Mouse (Mus musculus): Measurements from ENCODE around the gene Itpkb. TPM values are rescaled to one million over a fixed set of nuclear protein-coding genes. Genes with fewer than 3 reads are reported as not detected.

Gene Itpkb
- total and polyA plus RNA-seq, 3 experiments = 4.2 to 14.4 (median 10.6) TPM

DNA sequence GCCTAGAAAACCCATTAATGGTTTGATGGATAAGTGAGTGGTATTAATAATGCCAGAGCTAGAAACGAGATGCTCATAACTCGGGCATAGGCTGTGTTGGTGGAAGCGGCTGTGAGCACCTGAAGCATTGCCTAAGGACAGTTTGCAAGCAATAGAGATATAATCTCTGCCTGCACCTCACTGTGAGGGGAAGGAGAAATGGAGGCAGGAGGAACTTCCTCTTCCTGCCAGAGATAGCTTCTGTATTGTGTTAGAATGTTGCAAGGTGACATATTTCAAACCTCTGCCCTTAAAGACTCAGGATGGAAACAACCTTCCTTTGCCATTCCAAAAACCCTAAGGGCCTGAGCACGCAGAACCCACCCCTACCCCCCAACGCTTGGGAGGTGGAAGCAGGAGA is 11.9 kb upstream of the Itpkb start:
- Histone ChIP-seq H3K4me1 (ENCODE audit: control insufficient read depth in 1 of 2, insufficient read depth in 2 of 2) (peaks cover 0 to 26% of the 10 kb centered on the region in 2 experiments; a peak in 2 of 4 replicates), H3K9ac (ENCODE audit: insufficient read depth, low read depth) (no peak overlapping the region), H3K4me2 (ENCODE audit: insufficient read depth, low read depth, poor library complexity, severe bottlenecking) (no peak overlapping the region), H3K4me3 (replicated peaks in 1 of 3; ENCODE audit: low read depth in 2 of 3, low read length in 2 of 3, poor library complexity in 1 of 3) (no peak overlapping the region), H3K79me2 (replicated peaks; ENCODE audit: control insufficient read depth, extremely low read depth, insufficient read depth, poor library complexity, severe bottlenecking) (no peaks in the 10 kb centered on the region), H3K36me3 (replicated peaks in 1 of 2; ENCODE audit: control insufficient read depth in 1 of 2, insufficient read depth in 1 of 2, low read length in 1 of 2) (no peaks in the 10 kb centered on the region), H3K9me3 (replicated peaks; ENCODE audit: low read length) (no peaks in the 10 kb centered on the region), H3K27ac (ENCODE audit: insufficient read depth, low read depth) (no peak overlapping the region), H3K27me3 (replicated peaks) (no peaks in the 10 kb centered on the region)
- dilution Hi-C loops (cut with MboI; ENCODE audit: extremely low pct_ligation_motif_present, extremely low pct_unique_long_range_greater_than_20kb, low sequenced_read_pairs) (no loop called here), in situ Hi-C loops (cut with MboI; ENCODE audit: low pct_ligation_motif_present, low pct_unique_long_range_greater_than_20kb, low sequenced_read_pairs) (no loop called here)
- DNase-seq (ENCODE audit: extremely low read depth) = no peak
- TF ChIP-seq TCF12 (IDR thresholded peaks at IDR 0.05; ENCODE audit: low read depth, low read length) = no peak

DNA sequence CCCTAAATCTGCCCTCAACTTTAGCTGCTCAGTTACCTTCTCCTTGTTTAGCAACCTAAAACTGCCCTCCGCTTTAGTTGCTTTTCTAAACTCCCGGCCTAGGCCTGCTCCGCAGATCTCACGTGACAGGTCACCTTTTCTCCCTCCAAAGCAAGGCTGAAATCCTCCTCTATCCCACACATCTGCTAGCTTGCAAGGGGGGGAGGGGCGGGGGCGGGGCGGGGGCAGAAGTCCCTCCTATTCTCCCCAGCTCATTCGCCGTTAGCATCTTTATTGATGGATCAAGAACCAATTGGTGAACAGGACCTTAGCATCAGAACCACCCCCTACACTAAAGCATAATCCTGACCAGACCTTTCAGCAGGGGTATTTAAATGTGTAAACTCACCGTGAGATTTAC is 10.4 kb upstream of the Itpkb start:
- Histone ChIP-seq H3K27ac (ENCODE audit: insufficient read depth, low read depth) (no peak overlapping the region), H3K9ac (ENCODE audit: insufficient read depth, low read depth) (no peak overlapping the region), H3K4me3 (replicated peaks in 1 of 3; ENCODE audit: low read depth in 2 of 3, low read length in 2 of 3, poor library complexity in 1 of 3) (no peak overlapping the region), H3K27me3 (replicated peaks) (no peaks in the 10 kb centered on the region), H3K79me2 (replicated peaks; ENCODE audit: control insufficient read depth, extremely low read depth, insufficient read depth, poor library complexity, severe bottlenecking) (no peaks in the 10 kb centered on the region), H3K4me1 (ENCODE audit: control insufficient read depth in 1 of 2, insufficient read depth in 2 of 2) (peaks cover 0 to 11% of the 10 kb centered on the region in 2 experiments; a peak in 2 of 4 replicates), H3K4me2 (ENCODE audit: insufficient read depth, low read depth, poor library complexity, severe bottlenecking) (no peak overlapping the region), H3K9me3 (replicated peaks; ENCODE audit: low read length) (no peaks in the 10 kb centered on the region), H3K36me3 (replicated peaks in 1 of 2; ENCODE audit: control insufficient read depth in 1 of 2, insufficient read depth in 1 of 2, low read length in 1 of 2) (no peaks in the 10 kb centered on the region)
- dilution Hi-C loops (cut with MboI; ENCODE audit: extremely low pct_ligation_motif_present, extremely low pct_unique_long_range_greater_than_20kb, low sequenced_read_pairs) (no loop called here), in situ Hi-C loops (cut with MboI; ENCODE audit: low pct_ligation_motif_present, low pct_unique_long_range_greater_than_20kb, low sequenced_read_pairs) (no loop called here)
- TF ChIP-seq CTCF (conservative IDR thresholded peaks at IDR 0.05 in 1 of 2, IDR thresholded peaks at IDR 0.05 in 1 of 2; ENCODE audit: low read depth in 2 of 2, low read length in 2 of 2) = no peak
- TF ChIP-seq HCFC1 (IDR thresholded peaks at IDR 0.05; ENCODE audit: low read depth, low read length) = no peak
- no peak for TF ChIP-seq NELFE (IDR thresholded peaks at IDR 0.05; ENCODE audit: low read depth, low read length)
- TF ChIP-seq ZKSCAN1 (IDR thresholded peaks at IDR 0.05; ENCODE audit: borderline replicate concordance, low read depth, low read length) = no peak
- TF ChIP-seq JUND (conservative IDR thresholded peaks at IDR 0.05; ENCODE audit: low read depth, low read length) = no peak
- TF ChIP-seq ZC3H11A (IDR thresholded peaks at IDR 0.05; ENCODE audit: low read depth, low read length) = no peak
- DNase-seq (ENCODE audit: extremely low read depth) = no peak

DNA sequence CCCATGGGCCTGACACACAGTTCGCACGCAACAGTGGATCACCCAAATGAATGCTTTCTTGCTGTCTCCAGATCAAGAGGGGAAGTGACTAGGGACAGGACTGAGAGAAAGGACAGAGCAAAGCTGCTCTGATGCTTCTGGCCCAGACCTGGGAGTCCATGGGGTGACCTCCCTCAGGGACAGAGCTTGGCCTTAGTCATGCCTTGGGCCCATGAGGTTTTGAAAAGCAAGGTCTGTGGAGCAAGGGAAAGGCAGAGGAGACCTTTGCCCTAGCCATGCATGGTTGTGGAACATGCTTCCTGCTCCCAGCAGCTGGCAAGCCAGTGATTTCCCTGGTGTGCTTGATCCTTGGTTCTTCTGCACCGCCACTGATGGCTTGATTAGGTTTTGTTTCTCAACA is 7.4 kb upstream of the Itpkb start:
- H3K79me2 ChIP-seq (replicated peaks; ENCODE audit: control insufficient read depth, extremely low read depth, insufficient read depth, poor library complexity, severe bottlenecking) = no peaks in the 10 kb centered on the region
- peaks cover 0 to 9% of the 10 kb centered on the region in 2 experiments; a peak in 2 of 4 replicates for H3K4me1 ChIP-seq (ENCODE audit: control insufficient read depth in 1 of 2, insufficient read depth in 2 of 2)
- dilution Hi-C loops (cut with MboI; ENCODE audit: extremely low pct_ligation_motif_present, extremely low pct_unique_long_range_greater_than_20kb, low sequenced_read_pairs) = no loop called here
- no peak overlapping the region for H3K4me2 ChIP-seq (ENCODE audit: insufficient read depth, low read depth, poor library complexity, severe bottlenecking)
- no peaks in the 10 kb centered on the region for H3K27me3 ChIP-seq (replicated peaks)
- TF ChIP-seq TCF12 (IDR thresholded peaks at IDR 0.05; ENCODE audit: low read depth, low read length) (no peak), HCFC1 (IDR thresholded peaks at IDR 0.05; ENCODE audit: low read depth, low read length) (no peak), BHLHE40 (IDR thresholded peaks at IDR 0.05; ENCODE audit: low read depth, low read length) (no peak), ZNF384 (IDR thresholded peaks at IDR 0.05; ENCODE audit: low read depth, low read length) (no peak)
- no peaks in the 10 kb centered on the region for H3K36me3 ChIP-seq (replicated peaks in 1 of 2; ENCODE audit: control insufficient read depth in 1 of 2, insufficient read depth in 1 of 2, low read length in 1 of 2)
- H3K4me3 ChIP-seq (replicated peaks in 1 of 3; ENCODE audit: low read depth in 2 of 3, low read length in 2 of 3, poor library complexity in 1 of 3) = no peak overlapping the region
- no peak overlapping the region for H3K27ac ChIP-seq (ENCODE audit: insufficient read depth, low read depth)
- H3K9ac ChIP-seq (ENCODE audit: insufficient read depth, low read depth) = no peak overlapping the region
- DNase-seq (ENCODE audit: extremely low read depth) = no peak
- in situ Hi-C loops (cut with MboI; ENCODE audit: low pct_ligation_motif_present, low pct_unique_long_range_greater_than_20kb, low sequenced_read_pairs) = no loop called here
- H3K9me3 ChIP-seq (replicated peaks; ENCODE audit: low read length) = no peaks in the 10 kb centered on the region

All from CH12.LX (cell line).